Mouse (Mus musculus) cerebellum, adult 8-10 months (tissue): ENCODE results near the gene Vmn1r172.
"Not testable (repeated sequence)": the region's sequence is repeated elsewhere in the genome, so short reads cannot be mapped to it uniquely, and the experiment has no call there.

Experiments
- DNase-seq: peaks from one replicate; pipeline ENCODE4 v3.0.0; 2022

Vmn1r172 gene

GRCm38 (mm10) chr7:23658016-23658415 lies at the start of gene Vmn1r172:
Gene Vmn1r172, plus strand, starts transcription at chr7:23658316.
- DNase-seq = no peak

GRCm38 (mm10) chr7:23630422-23630821 lies 27.7 kb upstream of the Vmn1r172 start, which contains the start of gene Vmn1r171:
Gene Vmn1r171, plus strand, starts transcription at chr7:23630722.
- no peak for DNase-seq

GRCm38 (mm10) chr7:23700403-23700802 lies 42.3 kb downstream of the Vmn1r172 start, which contains the start of gene Vmn1r173:
Gene Vmn1r173, plus strand, starts transcription at chr7:23700703.
- not testable (repeated sequence) for DNase-seq
